Mouse (Mus musculus) erythroblast, embryonic 14.5 days (primary cell): ENCODE data around the gene Mep1a. TPM values are rescaled to one million over a fixed set of nuclear protein-coding genes. Genes with fewer than 3 reads are reported as not detected.
"Not testable (repeated sequence)": the region's sequence is repeated elsewhere in the genome, so short reads cannot be mapped to it uniquely, and the experiment has no call there.

Source experiments
- H3K27me3 ChIP-seq: 2 replicates; pipeline ENCODE4 v1.6.1; 2012; ENCODE audit warnings: inconsistent platforms; ENCODE audit not compliant: control insufficient read depth
- H3K36me3 ChIP-seq: 2 replicates; pipeline ENCODE4 v1.6.1; 2012; ENCODE audit warnings: mild to moderate bottlenecking, inconsistent platforms; ENCODE audit not compliant: control insufficient read depth
- H3K4me1 ChIP-seq: 2 replicates; pipeline ENCODE4 v1.6.1; 2012; ENCODE audit warnings: inconsistent platforms; ENCODE audit not compliant: control insufficient read depth
- H3K4me3 ChIP-seq: replicated peaks from 2 replicates; pipeline ENCODE3; 2012; ENCODE audit warnings: moderate library complexity, mild to moderate bottlenecking, inconsistent platforms
- H3K9me3 ChIP-seq: 2 replicates; pipeline ENCODE4 v1.6.1; 2012; ENCODE audit warnings: low read length, inconsistent platforms, mixed read lengths; ENCODE audit not compliant: control insufficient read depth
- GATA1 ChIP-seq: IDR thresholded peaks from 2 replicates; pipeline ENCODE4 v1.6.1; 2012; ENCODE audit warnings: low read length, inconsistent platforms, mixed read lengths
- TAL1 ChIP-seq: IDR thresholded peaks from 3 replicates; pipeline ENCODE4 v1.6.1; 2012; ENCODE audit warnings: low read length, inconsistent platforms, mixed read lengths
- polyA plus RNA-seq: library from polyadenylated mRNA; stranded (reverse); fragments of >175 nt; gene quantifications from 2 replicates; pipeline ENCODE4 v1.2.3, GENCODE M21; 2012

Mep1a gene
- polyA plus RNA-seq, 1 experiment, result not detected

- H3K27me3 ChIP-seq, result no peaks in the 10 kb centered on the region
- no peaks in the 10 kb centered on the region for H3K36me3 ChIP-seq
- no peaks in the 10 kb centered on the region for H3K9me3 ChIP-seq
- H3K4me3 ChIP-seq, result no peak overlapping the region
- no peaks in the 10 kb centered on the region for H3K4me1 ChIP-seq
- TF ChIP-seq TAL1 (no peak), GATA1 (no peak)
Observed at GRCm38 (mm10) chr17:43520166-43520565, 17.6 kb upstream of the Mep1a start.

DNA sequence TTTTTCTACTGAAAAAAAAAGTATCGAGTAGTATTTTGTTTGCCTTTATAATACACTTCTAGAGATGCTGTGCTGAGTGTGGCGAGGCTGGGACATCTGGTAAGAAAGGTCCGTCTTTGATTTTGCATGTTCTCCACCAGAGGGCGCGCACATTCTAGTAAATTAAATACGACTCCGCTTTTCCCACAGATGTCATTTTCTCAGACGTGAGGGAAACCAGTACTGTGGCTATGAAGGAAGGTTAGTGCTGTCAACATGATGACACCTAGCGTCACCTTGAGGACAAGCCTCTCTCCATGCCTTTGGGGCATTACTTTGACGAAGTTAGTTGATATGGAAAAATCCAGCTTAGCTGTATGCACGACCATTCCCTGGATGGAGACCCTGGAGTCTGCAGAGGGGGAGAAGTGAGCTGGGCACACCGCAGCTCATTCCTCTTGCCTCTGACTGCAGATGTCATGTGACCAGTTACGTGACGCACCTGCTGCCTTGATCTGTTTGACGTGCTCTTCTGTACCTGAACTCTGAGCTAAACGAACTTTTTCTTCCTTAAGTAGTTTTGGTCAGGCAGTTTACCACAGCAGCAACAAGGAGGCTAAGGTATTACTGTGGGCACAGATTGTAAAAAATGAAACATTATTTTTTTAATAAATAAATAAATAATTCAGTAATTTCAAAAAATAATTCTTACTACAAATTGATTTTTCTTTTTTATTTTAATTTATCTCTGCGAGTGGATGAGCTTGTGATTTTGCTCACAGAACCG is 16.2 kb upstream of the Mep1a start:
- H3K9me3 ChIP-seq, result no peaks in the 10 kb centered on the region
- no peaks in the 10 kb centered on the region for H3K36me3 ChIP-seq
- no peak for TF ChIP-seq TAL1
- no peak for TF ChIP-seq GATA1
- no peak overlapping the region for H3K4me3 ChIP-seq
- no peaks in the 10 kb centered on the region for H3K4me1 ChIP-seq
- H3K27me3 ChIP-seq, result no peaks in the 10 kb centered on the region

DNA sequence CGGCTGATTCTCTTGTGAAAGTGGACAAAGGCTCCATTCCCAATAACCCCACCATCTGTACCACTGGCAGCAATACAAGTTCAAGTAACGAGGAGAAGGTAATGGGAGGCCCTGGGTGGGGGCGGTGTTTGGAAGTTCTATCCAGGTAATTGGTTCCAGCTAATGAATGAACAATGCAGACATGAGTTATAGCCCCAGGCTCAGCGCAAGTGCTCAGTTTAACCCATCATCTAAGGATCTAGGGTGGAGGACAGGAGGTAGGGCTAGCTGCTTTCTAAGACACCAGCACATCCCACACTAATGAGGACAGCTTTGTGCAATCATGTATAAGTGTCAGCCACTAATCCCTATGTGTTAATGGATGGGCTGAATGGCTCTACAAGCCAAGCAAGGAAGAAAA is 8.2 kb upstream of the Mep1a start:
- H3K27me3 ChIP-seq, result no peaks in the 10 kb centered on the region
- H3K36me3 ChIP-seq, result no peaks in the 10 kb centered on the region
- TF ChIP-seq TAL1 (no peak), GATA1 (no peak)
- H3K9me3 ChIP-seq, result no peaks in the 10 kb centered on the region
- no peaks in the 10 kb centered on the region for H3K4me1 ChIP-seq
- H3K4me3 ChIP-seq, result no peak overlapping the region

- Histone ChIP-seq H3K27me3 (no peaks in the 10 kb centered on the region), H3K9me3 (no peaks in the 10 kb centered on the region), H3K4me3 (no peak overlapping the region), H3K36me3 (no peaks in the 10 kb centered on the region), H3K4me1 (no peaks in the 10 kb centered on the region)
- TF ChIP-seq TAL1 (no peak), GATA1 (no peak)
Observed at GRCm38 (mm10) chr17:43504594-43504934, 2.0 kb upstream of the Mep1a start.

DNA sequence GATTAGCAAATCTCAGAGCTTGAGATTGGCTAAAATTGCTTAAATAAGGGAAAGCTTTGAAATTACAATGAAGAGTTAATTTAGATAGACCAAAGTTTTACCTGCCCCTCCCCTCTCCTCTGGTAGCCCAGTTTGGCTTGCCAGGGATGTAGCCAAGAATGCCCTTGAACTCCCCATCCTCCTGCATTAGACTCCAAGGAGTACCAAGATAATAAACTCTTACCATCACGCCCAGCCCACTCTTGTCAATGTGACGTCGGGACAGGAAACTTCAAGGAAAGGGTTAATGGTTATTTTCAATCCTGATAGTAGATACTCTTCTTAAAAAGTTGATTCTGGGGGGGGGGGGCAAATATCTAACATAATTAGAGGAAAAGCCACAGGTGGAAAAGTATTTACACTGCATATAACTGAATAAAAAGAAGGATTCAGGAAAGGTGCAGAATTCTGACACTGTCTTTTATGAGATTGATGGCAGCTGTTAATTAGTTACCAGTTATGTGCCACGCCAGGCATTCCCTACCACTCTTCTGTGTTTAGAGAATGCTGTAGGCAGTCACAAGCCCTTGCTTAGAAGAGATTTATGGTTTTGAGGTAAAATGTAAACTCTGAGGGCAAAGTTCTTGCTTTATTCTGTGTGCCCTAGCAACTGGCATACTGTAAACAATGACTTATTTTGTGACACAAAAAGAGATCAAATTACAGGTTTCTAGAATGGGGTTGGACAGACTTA is 1.4 kb upstream of the Mep1a start:
- Histone ChIP-seq H3K9me3 (no peaks in the 10 kb centered on the region), H3K36me3 (no peaks in the 10 kb centered on the region), H3K4me3 (no peak overlapping the region), H3K27me3 (no peaks in the 10 kb centered on the region), H3K4me1 (no peaks in the 10 kb centered on the region)
- TF ChIP-seq TAL1 (no peak), GATA1 (no peak)

DNA sequence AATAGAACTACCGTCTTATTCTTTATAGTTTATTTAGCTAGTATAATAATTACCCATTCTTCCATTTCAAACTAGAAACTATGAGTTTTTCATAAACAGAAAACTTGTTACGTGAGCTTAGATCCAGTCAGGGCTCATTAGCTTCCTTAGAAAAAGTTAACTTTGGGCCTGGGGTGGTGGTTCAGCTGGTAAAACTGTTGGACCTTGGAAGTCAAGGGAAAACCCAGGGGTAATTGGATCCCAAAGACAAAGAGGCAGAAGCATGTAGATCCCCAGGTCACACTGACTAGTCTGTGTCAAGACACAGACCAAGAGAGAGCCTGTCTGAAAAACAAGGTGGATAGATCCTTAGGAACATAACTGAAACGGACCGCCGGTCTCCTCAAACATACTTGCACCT is 981 bp downstream of the Mep1a start:
- Histone ChIP-seq H3K9me3 (no peaks in the 10 kb centered on the region), H3K27me3 (no peaks in the 10 kb centered on the region), H3K4me1 (no peaks in the 10 kb centered on the region), H3K4me3 (no peak overlapping the region), H3K36me3 (no peaks in the 10 kb centered on the region)
- TF ChIP-seq GATA1, result no peak
- TF ChIP-seq TAL1, result no peak

DNA sequence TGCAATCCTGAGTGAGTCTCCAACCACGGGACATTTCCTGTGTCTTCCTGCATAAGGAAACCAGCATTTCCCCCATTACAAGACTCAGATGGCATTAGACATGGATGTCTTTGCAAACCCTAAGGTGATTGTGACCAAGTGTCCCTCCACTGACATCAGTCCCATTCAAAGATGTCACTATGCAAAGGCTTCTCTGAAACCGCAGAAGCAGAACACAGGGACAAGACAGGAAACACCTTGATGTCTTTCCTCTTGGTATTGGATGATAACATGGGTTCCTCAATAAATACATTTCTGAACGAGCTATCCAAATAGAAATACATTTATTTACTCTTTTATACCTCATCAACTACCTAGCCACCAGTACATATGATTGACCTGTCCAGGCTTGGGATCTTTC is 1.4 kb downstream of the Mep1a start:
- Histone ChIP-seq H3K27me3 (no peaks in the 10 kb centered on the region), H3K4me1 (no peaks in the 10 kb centered on the region), H3K9me3 (no peaks in the 10 kb centered on the region), H3K36me3 (no peaks in the 10 kb centered on the region), H3K4me3 (no peak overlapping the region)
- no peak for TF ChIP-seq TAL1
- no peak for TF ChIP-seq GATA1

GRCm38 (mm10) chr17:43500513-43500912 is 2.1 kb downstream of the Mep1a start:
- Histone ChIP-seq H3K4me1 (no peaks in the 10 kb centered on the region), H3K9me3 (no peaks in the 10 kb centered on the region), H3K4me3 (no peak overlapping the region), H3K27me3 (no peaks in the 10 kb centered on the region), H3K36me3 (no peaks in the 10 kb centered on the region)
- TF ChIP-seq TAL1 (no peak), GATA1 (no peak)

GRCm38 (mm10) chr17:43497521-43497920 is 5.1 kb downstream of the Mep1a start:
- TF ChIP-seq TAL1 (no peak), GATA1 (no peak)
- Histone ChIP-seq H3K27me3 (no peaks in the 10 kb centered on the region), H3K4me3 (no peak overlapping the region), H3K36me3 (no peaks in the 10 kb centered on the region), H3K4me1 (no peaks in the 10 kb centered on the region), H3K9me3 (no peaks in the 10 kb centered on the region)

DNA sequence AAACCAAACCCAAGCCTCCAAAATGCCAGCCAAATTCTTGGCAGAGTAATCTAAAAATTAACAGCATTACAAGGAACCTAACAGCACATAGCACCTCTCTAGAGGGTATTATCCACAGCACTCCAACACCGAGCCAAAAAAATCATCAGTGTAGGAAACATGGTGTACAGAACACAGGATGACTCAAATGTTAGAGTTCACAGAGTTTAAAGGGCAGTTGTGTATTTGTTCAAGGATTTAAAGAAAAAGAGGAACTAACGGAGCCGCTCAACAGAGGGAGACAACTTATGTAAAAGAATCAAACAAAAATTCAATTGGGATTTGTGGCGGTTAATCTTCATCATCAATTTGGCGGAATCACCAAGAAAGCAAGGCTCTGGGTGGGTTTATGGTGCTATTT is 7.1 kb downstream of the Mep1a start:
- no peaks in the 10 kb centered on the region for H3K36me3 ChIP-seq
- H3K4me3 ChIP-seq, result no peak overlapping the region
- no peaks in the 10 kb centered on the region for H3K27me3 ChIP-seq
- no peaks in the 10 kb centered on the region for H3K4me1 ChIP-seq
- no peaks in the 10 kb centered on the region for H3K9me3 ChIP-seq
- TF ChIP-seq GATA1 (no peak), TAL1 (no peak)

DNA sequence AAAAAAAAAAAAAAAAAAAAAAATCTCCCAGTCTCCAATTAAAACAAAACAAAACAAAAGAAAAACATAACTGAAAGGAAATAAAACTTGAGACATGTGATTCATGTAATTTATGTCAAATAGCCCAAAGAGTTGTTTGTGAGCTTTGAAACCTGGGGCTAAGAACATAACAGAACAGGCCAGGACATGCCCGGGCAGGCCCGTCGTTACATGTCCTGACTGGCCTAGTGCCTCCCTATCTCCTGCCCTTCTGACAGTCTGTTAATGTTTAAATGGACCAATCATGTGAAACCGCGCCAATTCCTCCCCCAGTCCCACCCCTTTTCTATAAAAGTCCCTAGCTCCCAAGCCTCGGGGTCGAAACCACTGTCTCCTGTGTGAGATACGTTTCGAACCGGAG is 12.2 kb downstream of the Mep1a start:
- not testable (repeated sequence) for H3K36me3 ChIP-seq, H3K9me3 ChIP-seq, H3K4me1 ChIP-seq, H3K27me3 ChIP-seq, H3K4me3 ChIP-seq
